Mouse (Mus musculus) kidney, adult 8-10 months (tissue): ENCODE results near the gene Jazf1.

Experiments
- DNase-seq, 2 experiments: peaks; one replicate each; pipeline ENCODE4 v3.0.0; 2022

The Jazf1 gene

DNA sequence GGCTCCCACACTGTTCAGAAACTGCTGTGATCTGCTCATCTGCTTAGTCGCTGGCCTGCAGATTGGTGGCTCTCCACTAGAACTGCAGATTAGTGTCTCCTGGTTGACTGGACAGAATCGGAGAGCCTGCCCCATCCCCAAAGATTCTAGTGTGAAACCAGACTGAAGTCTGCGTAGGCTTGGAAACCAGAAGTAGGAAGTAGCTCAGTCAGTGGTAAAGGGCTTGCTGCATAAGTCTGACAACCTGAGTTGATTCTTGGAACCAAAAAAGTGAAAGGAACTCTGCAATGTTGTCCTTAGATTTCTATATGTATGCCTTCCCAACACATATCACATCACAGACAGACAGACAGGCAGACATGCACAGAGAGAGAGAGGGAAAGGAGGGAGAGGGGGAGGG lies 163.3 kb downstream of the Jazf1 start:
- DNase-seq: no peak

- DNase-seq: no peak
Measured at GRCm38 (mm10) chr6:52903226-52903960, 165.0 kb downstream of the Jazf1 start.

DNA sequence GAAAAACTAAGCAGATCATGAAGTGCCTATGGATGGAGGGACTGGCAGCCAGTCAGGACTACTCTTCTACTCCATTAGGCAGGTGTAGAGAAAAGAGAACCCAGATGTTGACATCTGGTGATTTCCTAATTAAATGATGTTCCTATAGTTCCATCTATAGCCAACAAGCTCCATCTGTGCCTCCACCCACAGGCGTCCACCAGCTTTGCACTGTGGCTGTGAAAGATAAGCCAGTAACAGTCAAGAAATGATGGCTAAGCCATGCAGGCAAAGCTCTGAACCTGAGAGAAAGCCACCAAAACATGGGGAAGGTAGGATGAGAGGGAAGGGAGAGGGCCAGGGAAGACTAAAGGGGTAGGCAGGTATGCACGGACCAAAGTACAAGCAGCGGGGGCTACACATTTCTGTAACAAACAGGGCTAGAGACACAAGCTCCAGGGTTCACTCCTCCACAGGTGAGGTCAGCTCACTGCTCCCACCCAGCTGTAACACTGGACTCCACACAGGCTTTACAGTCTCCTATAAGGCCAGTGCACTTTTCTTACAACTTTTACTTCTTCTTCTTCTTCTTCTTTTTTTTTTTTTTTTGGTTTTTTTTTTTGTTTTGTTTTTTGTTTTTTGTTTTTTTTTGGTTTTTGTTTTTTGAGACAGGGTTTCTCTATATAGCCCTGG lies 168.7 kb downstream of the Jazf1 start:
- DNase-seq: no peak

DNA sequence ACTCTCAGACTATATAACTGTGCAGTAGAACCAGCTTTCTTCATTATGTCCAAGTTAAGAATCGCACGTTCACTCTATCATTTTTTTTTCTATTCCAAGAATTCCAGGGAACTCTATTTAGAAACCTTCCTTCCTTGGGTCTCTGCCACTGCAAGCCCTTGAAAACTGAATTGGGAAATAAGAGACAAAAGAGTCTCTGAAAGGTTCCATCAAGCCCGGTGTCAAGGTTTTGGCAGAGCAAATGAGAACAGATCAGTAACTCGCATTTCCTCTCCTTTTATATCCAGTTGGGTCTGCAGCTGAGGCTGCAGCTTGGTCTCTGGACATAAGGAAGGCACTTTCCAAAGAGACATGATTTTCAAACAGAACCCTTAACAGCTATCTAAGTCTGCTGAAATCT lies 173.4 kb downstream of the Jazf1 start:
- DNase-seq: no peak

DNA sequence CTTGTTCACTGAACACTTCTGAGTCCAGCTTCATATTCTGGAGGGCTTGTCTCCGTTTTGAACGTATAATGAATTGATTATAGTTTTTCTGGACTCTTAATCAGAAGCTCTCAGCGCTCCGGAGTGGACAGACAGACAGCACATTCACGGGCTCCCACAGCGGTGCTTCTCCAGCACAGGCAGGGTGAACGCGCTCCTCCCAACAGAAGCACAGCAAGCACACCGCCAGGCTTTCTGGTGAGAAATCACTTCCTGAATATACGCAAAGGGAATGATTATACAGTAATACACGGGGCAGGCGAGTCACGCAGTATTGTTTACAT lies 174.0 kb downstream of the Jazf1 start:
- DNase-seq: no peak

GRCm38 (mm10) chr6:52893811-52894500 lies 174.5 kb downstream of the Jazf1 start:
- no peak for DNase-seq

GRCm38 (mm10) chr6:52892978-52893377 lies 175.5 kb downstream of the Jazf1 start:
- no peak for DNase-seq

- no peak for DNase-seq
Measured at GRCm38 (mm10) chr6:52887541-52888203, 180.8 kb downstream of the Jazf1 start.

GRCm38 (mm10) chr6:52883773-52884172 lies 184.7 kb downstream of the Jazf1 start:
- no peak for DNase-seq

DNA sequence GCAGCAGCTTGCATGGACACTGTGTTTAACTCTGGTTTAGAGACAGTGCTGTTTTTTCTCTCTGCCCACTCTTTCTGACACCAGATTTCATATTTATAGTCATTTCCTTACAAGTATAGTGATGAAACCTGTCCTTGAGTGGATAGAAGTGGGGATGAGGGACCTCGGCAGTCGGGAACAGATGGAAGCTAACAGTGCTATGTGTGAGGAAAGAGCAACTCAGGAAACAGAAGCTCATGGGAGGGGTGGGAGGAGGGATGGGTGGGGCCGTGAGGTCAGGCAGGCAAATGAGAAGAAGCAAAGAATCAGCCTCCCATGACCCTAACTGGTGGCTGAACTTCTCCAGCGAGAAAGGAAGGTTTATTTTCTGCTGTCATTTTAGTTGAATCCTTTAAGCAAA lies 191.3 kb downstream of the Jazf1 start:
- DNase-seq: no peak

- DNase-seq: no peak
Measured at GRCm38 (mm10) chr6:52871306-52871705, 197.1 kb downstream of the Jazf1 start.

- DNase-seq: no peak
Measured at GRCm38 (mm10) chr6:52869252-52869651, 199.2 kb downstream of the Jazf1 start.

GRCm38 (mm10) chr6:52868352-52868751 lies 200.1 kb downstream of the Jazf1 start:
- no peak for DNase-seq

DNA sequence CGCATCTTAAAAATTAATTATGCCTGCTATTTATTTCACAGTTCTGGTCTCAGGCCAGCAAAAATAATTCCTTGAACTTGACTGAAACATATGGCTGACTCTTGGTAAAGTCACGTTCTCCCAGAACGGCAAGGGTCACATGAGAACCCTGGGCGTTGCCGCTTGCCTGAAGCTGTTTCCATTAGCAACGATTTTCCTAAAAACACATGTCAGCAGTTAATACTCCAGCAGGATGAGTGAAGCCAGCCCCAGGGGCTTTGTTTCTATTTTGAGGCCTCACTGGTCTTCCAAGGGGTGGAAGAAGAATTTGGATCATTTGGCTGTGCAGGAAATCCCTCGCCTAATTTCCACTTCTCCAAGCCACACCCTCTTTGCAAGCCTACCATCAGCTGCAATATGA lies 206.5 kb downstream of the Jazf1 start:
- DNase-seq: no peak

DNA sequence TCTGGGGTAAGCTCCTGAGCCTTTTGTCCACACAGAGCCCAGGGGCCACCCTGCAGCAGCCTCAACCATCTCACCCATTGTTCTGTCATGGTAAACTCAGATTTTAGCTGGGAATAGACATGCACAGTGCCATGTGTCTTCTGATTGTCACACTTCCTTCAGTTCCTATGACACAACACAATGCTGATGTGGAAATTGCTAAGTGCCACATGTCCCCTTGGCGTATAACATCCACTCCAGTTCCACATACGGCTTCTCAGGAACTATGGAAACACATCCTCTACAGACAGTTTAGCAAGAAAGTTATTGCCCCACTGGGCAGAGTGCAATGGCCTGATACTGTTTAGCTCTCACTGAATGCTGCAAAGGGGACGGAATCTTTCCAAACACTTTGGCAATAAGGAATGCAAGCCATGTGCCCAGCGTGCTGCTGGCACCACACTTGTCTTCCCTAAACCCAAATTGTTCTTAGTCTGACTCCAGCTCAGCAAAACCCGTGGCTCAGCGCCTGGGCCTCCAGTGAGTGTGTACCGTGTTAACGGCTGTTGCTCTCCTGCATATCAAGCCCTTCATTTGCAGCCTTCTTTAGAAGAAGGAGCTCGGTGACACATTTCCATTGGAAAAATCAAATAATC lies 207.1 kb downstream of the Jazf1 start:
- DNase-seq: no peak

- DNase-seq: no peak
Measured at GRCm38 (mm10) chr6:52860713-52861112, 207.7 kb downstream of the Jazf1 start.

DNA sequence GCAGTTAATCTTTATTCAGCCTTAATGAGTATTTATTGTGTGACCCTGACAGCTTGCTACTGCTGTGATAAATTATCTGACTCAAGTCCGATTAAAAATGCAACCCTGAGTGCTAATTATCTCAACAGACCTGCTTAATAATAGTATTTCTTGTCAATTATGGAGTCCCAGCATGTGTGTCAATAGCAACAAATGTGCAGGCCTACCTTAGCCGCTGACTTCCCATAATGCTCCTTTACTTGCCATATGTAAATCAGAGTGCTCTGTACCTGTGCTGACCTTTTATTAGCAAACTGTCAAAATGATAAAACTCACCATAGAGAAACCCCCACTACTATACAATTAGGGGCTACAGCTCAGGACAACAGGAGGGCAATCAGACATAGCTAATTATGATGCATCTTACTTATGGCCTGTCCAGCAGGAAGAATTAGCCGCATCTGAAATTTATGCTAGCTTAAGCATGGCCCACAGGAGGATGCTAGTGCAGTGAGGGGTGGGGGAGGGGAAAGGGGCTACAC lies 209.5 kb downstream of the Jazf1 start:
- DNase-seq: no peak

DNA sequence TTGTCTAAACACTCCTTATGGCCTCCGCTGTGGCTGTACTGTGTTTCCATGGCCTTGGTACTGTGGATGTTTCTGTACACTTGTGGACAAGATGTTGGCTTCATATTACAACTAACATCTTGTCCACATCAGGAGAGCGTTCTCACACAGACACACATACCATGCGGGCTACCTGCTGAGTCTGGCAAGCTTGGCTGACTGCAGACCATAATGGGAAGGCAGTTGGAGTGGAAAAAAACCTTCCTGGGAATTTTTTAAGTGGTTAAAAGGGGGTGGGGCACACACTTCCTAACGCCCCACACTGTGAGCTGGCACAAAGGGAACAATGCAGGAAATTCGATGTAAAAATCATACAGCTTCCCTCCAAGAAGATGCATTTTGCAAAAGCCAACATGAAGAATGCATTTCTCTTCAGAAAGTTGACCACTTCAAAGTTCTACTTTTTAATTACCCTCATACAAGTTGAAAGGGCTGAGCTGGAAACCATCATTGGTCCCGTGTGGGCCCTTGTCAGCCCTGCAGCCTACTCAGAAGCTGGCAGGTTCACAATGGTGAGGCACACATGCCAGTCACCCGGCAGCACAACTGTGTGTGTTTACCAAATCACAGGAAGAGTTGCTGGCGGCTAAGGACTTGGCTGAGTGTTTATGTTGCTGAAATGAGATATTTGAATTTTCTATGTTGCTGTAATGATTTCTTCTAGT lies 215.9 kb downstream of the Jazf1 start:
- no peak for DNase-seq

DNA sequence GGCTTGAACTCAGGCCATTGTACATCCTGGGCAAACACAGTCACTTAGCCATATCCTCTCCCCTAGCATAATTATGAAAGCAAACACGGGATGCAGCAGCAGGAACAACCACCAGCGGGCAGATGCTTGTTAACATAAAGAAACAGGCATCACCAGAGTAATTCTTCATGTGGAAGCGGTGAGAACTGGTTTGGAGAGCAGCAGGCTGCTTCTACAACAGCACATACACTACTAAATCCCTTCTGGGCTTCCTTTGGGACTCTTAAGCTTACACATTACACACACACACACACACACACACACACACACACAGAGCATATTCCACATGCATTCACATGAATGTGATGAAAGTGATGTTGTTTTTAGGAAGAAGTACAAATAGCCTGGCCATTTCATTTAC lies 216.5 kb downstream of the Jazf1 start:
- DNase-seq: no peak

DNA sequence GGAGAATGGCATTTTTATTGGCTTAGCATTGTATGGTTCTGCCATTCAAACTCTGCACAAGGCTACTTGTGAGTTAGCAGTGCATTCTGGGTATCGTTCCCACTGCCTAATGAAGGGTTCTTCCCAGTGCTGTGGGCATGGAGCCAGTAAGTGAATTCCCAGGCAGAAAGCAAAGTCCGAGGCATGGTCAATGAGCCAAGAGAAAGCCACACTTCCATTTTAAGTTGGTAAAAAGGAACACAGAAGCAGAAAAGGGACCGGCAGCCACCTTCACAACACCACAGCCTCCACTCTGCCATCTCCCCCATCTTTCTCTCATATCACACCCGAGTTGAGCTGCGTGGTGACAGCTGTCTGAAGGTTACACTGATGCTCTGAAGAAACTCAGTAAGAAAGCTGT lies 217.4 kb downstream of the Jazf1 start:
- peak; percentile 87 to 88 for DNase-seq

DNA sequence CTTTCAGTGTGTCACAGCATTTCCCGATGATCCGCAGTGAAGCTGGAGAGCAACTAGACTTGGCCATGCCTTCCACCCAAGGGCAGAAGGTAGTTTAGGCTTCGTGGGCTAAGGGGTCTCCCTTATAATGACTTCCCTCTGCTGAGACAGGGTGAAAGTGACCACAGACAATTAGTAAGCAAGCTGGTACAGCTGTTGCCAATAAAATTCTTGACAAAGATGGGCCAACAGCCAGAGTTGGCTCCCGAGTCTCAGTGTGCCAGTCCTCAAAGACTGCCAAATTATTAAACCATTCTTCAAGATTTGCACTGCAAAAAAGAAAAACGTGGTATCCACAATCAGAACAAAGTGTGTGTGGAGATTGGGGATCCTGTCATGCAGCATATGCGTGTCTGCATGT lies 220.2 kb downstream of the Jazf1 start:
- no peak for DNase-seq

DNA sequence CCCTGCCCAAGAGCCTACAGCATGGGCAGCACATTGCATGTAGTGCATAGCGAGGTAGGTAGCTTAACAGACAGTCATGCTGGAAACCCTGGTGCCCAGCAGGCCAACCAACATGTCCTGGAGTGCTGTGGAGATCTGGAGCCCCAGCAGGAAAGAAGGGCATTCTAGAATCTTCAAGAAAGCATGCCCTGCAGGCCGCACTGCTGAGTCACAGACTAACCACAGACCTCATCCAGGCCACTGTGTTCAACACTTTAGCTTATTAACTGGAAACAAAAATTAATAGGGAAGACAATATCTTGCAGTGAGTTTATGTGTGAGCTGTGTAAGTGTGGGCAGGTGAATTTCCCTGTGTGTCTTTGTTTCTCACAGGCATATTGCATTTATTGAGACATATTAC lies 222.1 kb downstream of the Jazf1 start:
- no peak for DNase-seq
